Mouse (Mus musculus) neural tube, embryonic 15.5 days (tissue): ENCODE results near the gene Psme2. TPM values are rescaled to one million over a fixed set of nuclear protein-coding genes. Genes with fewer than 3 reads are reported as not detected.

ENCODE experiments used
- ATAC-seq: fragments of 200-750 bp; cut with Nextera tagmentation; 2 replicates; pipeline ENCODE4 v1.8.0; 2017; ENCODE audit warnings: mild to moderate bottlenecking, moderate TSS enrichment, moderate library complexity; ENCODE audit not compliant: low FRiP score
- H3K27ac ChIP-seq: fragments of 300-500 bp; sonication (generic); replicated peaks from 2 replicates; pipeline ENCODE4 v1.5.1; 2015; ENCODE audit warnings: mild to moderate bottlenecking, inconsistent platforms
- H3K27me3 ChIP-seq: fragments of 300-500 bp; sonication (generic); replicated peaks from 2 replicates; pipeline ENCODE4 v1.6.1; 2015; ENCODE audit warnings: inconsistent platforms
- H3K36me3 ChIP-seq: fragments of 300-500 bp; sonication (generic); 2 replicates; pipeline ENCODE4 v1.6.1; 2015; ENCODE audit warnings: inconsistent platforms
- H3K4me1 ChIP-seq: fragments of 300-500 bp; sonication (generic); 2 replicates; pipeline ENCODE4 v1.6.1; 2015; ENCODE audit warnings: inconsistent platforms
- H3K4me2 ChIP-seq: fragments of 300-500 bp; sonication (generic); 2 replicates; pipeline ENCODE4 v1.6.1; 2015; ENCODE audit warnings: inconsistent platforms, mild to moderate bottlenecking, moderate library complexity
- H3K4me3 ChIP-seq: fragments of 300-500 bp; sonication (generic); replicated peaks from 2 replicates; pipeline ENCODE4 v1.5.1; 2015; ENCODE audit warnings: mild to moderate bottlenecking, inconsistent platforms
- H3K9ac ChIP-seq: fragments of 300-500 bp; sonication (generic); replicated peaks from 2 replicates; pipeline ENCODE4 v1.6.1; 2015; ENCODE audit warnings: mild to moderate bottlenecking, inconsistent platforms
- H3K9me3 ChIP-seq: fragments of 300-500 bp; sonication (generic); replicated peaks from 2 replicates; pipeline ENCODE4 v1.6.1; 2016; ENCODE audit warnings: inconsistent platforms
- WGBS: fragments of 180-500 bp; shearing (Covaris S2); methylation state at CpG from one replicate; pipeline ENCODE4 v1.1.7; 2015; ENCODE audit warnings: mixed read lengths; 5-methylcytosine and 5-hydroxymethylcytosine counted together
- polyA plus RNA-seq: library from polyadenylated mRNA; unstranded; fragments of >200 nt; fragmentation: Nextera tagmentation; extraction: Ambion mirVana; gene quantifications from 2 replicates; pipeline ENCODE4 v1.2.1, GENCODE M21; 2015

Gene Psme2
- polyA plus RNA-seq, 1 experiment from 2014 or later, result 186 TPM

GRCm38 (mm10) chr14:55560202-55561073, 30.5 kb downstream of the Psme2 start, which contains the start of gene A730061H03Rik:
A730061H03Rik (minus strand) TSS chr14:55560406.
- peak within 1 kb of the TSS; percentile 63 for H3K4me3 ChIP-seq
- H3K9me3 ChIP-seq, result no peaks in the 10 kb centered on the region
- peaks cover 20% of the 10 kb centered on the region for H3K36me3 ChIP-seq
- ATAC-seq, result peak; percentile 97
- peaks cover 25% of the 10 kb centered on the region for H3K4me1 ChIP-seq
- WGBS, result under 1% methylated on average over 51 of the region's 51 CpGs
- peak within 1 kb of the TSS; percentile 99 for H3K27ac ChIP-seq
- peak within 1 kb of the TSS; percentile 86 for H3K4me2 ChIP-seq
- H3K27me3 ChIP-seq, result no peaks in the 10 kb centered on the region
- H3K9ac ChIP-seq, result peak within 1 kb of the TSS; percentile 70

GRCm38 (mm10) chr14:55559799-55560201, 31.1 kb downstream of the Psme2 start, which contains the start of gene Dcaf11:
Dcaf11 (plus strand) TSS chr14:55560006.
- peak within 1 kb of the TSS; percentile 99 for H3K27ac ChIP-seq
- H3K4me3 ChIP-seq, result peak within 1 kb of the TSS; percentile 63
- H3K36me3 ChIP-seq, result peaks cover 14% of the 10 kb centered on the region
- H3K9ac ChIP-seq, result peak within 1 kb of the TSS; percentile 70
- under 1% methylated on average over 27 of the region's 27 CpGs for WGBS
- peak; percentile 82 for ATAC-seq
- peaks cover 25% of the 10 kb centered on the region for H3K4me1 ChIP-seq
- H3K27me3 ChIP-seq, result no peaks in the 10 kb centered on the region
- H3K4me2 ChIP-seq, result peak within 1 kb of the TSS; percentile 86
- H3K9me3 ChIP-seq, result no peaks in the 10 kb centered on the region

- Histone ChIP-seq H3K27ac (no peak overlapping the region), H3K27me3 (no peaks in the 10 kb centered on the region), H3K4me1 (peaks cover 25% of the 10 kb centered on the region), H3K4me3 (peak overlapping the region; percentile 63), H3K9me3 (no peaks in the 10 kb centered on the region), H3K4me2 (peak overlapping the region; percentile 86), H3K9ac (peak overlapping the region; percentile 70), H3K36me3 (peaks cover 5% of the 10 kb centered on the region)
- WGBS, result 62% methylated on average over 6 of the region's 6 CpGs
- ATAC-seq, result no peak
Observed at GRCm38 (mm10) chr14:55558740-55559448, 32.0 kb downstream of the Psme2 start.

- H3K9ac ChIP-seq, result no peak overlapping the region
- H3K27ac ChIP-seq, result no peak overlapping the region
- H3K36me3 ChIP-seq, result no peaks in the 10 kb centered on the region
- H3K4me1 ChIP-seq, result peaks cover 21% of the 10 kb centered on the region
- no peak for ATAC-seq
- H3K4me2 ChIP-seq, result no peak overlapping the region
- no peaks in the 10 kb centered on the region for H3K27me3 ChIP-seq
- H3K9me3 ChIP-seq, result no peaks in the 10 kb centered on the region
- 92% methylated on average over 3 of the region's 3 CpGs for WGBS
- H3K4me3 ChIP-seq, result no peak overlapping the region
Observed at GRCm38 (mm10) chr14:55557587-55557986, 33.3 kb downstream of the Psme2 start.

- H3K27ac ChIP-seq, result no peak overlapping the region
- no peaks in the 10 kb centered on the region for H3K36me3 ChIP-seq
- 28% methylated on average over 5 of the region's 5 CpGs for WGBS
- no peaks in the 10 kb centered on the region for H3K27me3 ChIP-seq
- no peak overlapping the region for H3K4me3 ChIP-seq
- H3K4me1 ChIP-seq, result peaks cover 15% of the 10 kb centered on the region
- H3K9ac ChIP-seq, result no peak overlapping the region
- H3K9me3 ChIP-seq, result no peaks in the 10 kb centered on the region
- H3K4me2 ChIP-seq, result no peak overlapping the region
- no peak for ATAC-seq
Observed at GRCm38 (mm10) chr14:55557003-55557402, 33.9 kb downstream of the Psme2 start.

- H3K36me3 ChIP-seq, result no peaks in the 10 kb centered on the region
- no peak overlapping the region for H3K4me2 ChIP-seq
- no peak overlapping the region for H3K4me3 ChIP-seq
- H3K9me3 ChIP-seq, result no peaks in the 10 kb centered on the region
- WGBS, result 89% methylated on average over 3 of the region's 3 CpGs
- no peaks in the 10 kb centered on the region for H3K27me3 ChIP-seq
- ATAC-seq, result no peak
- peaks cover 3% of the 10 kb centered on the region for H3K4me1 ChIP-seq
- H3K9ac ChIP-seq, result no peak overlapping the region
- H3K27ac ChIP-seq, result no peak overlapping the region
Observed at GRCm38 (mm10) chr14:55555788-55556187, 35.1 kb downstream of the Psme2 start.

- Histone ChIP-seq H3K9ac (no peak overlapping the region), H3K9me3 (no peaks in the 10 kb centered on the region), H3K36me3 (no peaks in the 10 kb centered on the region; the same call in 1 of the 2 replicates), H3K27me3 (no peaks in the 10 kb centered on the region), H3K4me2 (no peak overlapping the region), H3K4me1 (peaks cover 3% of the 10 kb centered on the region), H3K4me3 (no peak overlapping the region), H3K27ac (no peak overlapping the region)
- no peak for ATAC-seq
Observed at GRCm38 (mm10) chr14:55554635-55555034, 36.3 kb downstream of the Psme2 start.

- no peak overlapping the region for H3K9ac ChIP-seq
- no peaks in the 10 kb centered on the region for H3K4me1 ChIP-seq
- no peaks in the 10 kb centered on the region for H3K9me3 ChIP-seq
- H3K4me2 ChIP-seq, result no peak overlapping the region
- no peaks in the 10 kb centered on the region for H3K27me3 ChIP-seq
- H3K4me3 ChIP-seq, result no peak overlapping the region
- 96% methylated on average over 8 of the region's 8 CpGs for WGBS
- H3K36me3 ChIP-seq, result peaks cover 24% of the 10 kb centered on the region
- ATAC-seq, result no peak
- no peak overlapping the region for H3K27ac ChIP-seq
Observed at GRCm38 (mm10) chr14:55551794-55552193, 39.1 kb downstream of the Psme2 start.

- 58% methylated on average over 5 of the region's 5 CpGs for WGBS
Observed at GRCm38 (mm10) chr14:55551347-55551746, 39.6 kb downstream of the Psme2 start.

GRCm38 (mm10) chr14:55550191-55550590, 40.7 kb downstream of the Psme2 start:
- Histone ChIP-seq H3K9me3 (no peaks in the 10 kb centered on the region), H3K4me2 (no peak overlapping the region), H3K4me1 (no peaks in the 10 kb centered on the region), H3K4me3 (no peak overlapping the region), H3K27me3 (no peaks in the 10 kb centered on the region), H3K9ac (no peak overlapping the region), H3K36me3 (peaks cover 28% of the 10 kb centered on the region), H3K27ac (no peak overlapping the region)
- WGBS, result 83% methylated on average over 6 of the region's 6 CpGs
- ATAC-seq, result no peak

More at GRCm38 (mm10) chr14:55551347-55551746, 39.6 kb downstream of the Psme2 start:
- Histone ChIP-seq H3K27me3 (no peaks in the 10 kb centered on the region), H3K4me3 (no peak overlapping the region), H3K9ac (no peak overlapping the region), H3K4me1 (no peaks in the 10 kb centered on the region), H3K27ac (no peak overlapping the region), H3K9me3 (no peaks in the 10 kb centered on the region), H3K36me3 (peaks cover 24% of the 10 kb centered on the region), H3K4me2 (no peak overlapping the region)
- no peak for ATAC-seq

GRCm38 (mm10) chr14:55544334-55544733, 46.6 kb downstream of the Psme2 start:
- Histone ChIP-seq H3K4me2 (no peak overlapping the region), H3K36me3 (peaks cover 45% of the 10 kb centered on the region), H3K9me3 (no peaks in the 10 kb centered on the region), H3K27ac (no peak overlapping the region), H3K27me3 (no peaks in the 10 kb centered on the region), H3K4me3 (no peak overlapping the region), H3K4me1 (peaks cover 32% of the 10 kb centered on the region), H3K9ac (no peak overlapping the region)
- ATAC-seq, result no peak
- WGBS, result 60% methylated on average over 9 of the region's 9 CpGs
